Mouse (Mus musculus): ENCODE data around the gene Crygn.

DNA sequence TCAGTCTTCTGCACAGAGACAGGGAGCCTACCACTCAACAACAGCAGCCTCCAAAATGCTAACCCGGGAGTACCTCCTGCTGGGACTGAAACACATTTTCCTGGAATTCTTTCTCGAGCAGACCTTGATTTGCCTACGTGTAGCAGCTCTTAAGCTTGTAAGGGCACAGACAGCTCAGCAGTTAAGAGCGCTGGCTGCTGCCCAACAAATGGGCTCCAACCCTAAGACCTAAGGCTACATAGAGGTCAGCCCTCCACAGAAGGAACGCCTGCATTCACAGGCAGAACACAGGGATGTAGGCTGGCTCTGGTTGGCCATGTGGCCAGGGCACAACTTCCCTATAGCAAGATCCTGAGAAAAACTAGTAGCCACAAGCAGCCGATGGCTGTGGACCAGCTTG, 31.9 kb downstream of the Crygn start:
- TF ChIP-seq CTCF (IDR thresholded peaks at IDR 0.05) (no peak), POLR2A (IDR thresholded peaks at IDR 0.05; ENCODE audit: insufficient read depth, low read depth, low read length) (no peak)

Data from heart, adult 2 months (tissue).